Mouse (Mus musculus): ENCODE results near the gene Cacnb1. TPM values are rescaled to one million over a fixed set of nuclear protein-coding genes. Genes with fewer than 3 reads are reported as not detected.

Gene Cacnb1
- polyA plus RNA-seq, 1 experiment from 2014 or later, result 13.2 TPM

- H3K4me1 ChIP-seq (replicated peaks), result peaks cover 20% of the 10 kb centered on the region
- no peaks in the 10 kb centered on the region for H3K9me3 ChIP-seq
- no peak overlapping the region for H3K27ac ChIP-seq
- no peak for ATAC-seq (ENCODE audit: insufficient number of reproducible peaks, insufficient read depth, low FRiP score, low TSS enrichment, low read depth)
- no peak overlapping the region for H3K9ac ChIP-seq (replicated peaks)
- no peak overlapping the region for H3K4me3 ChIP-seq (replicated peaks)
- peaks cover 41% of the 10 kb centered on the region for H3K27me3 ChIP-seq
- no peak overlapping the region for H3K4me2 ChIP-seq
- 64% methylated on average over 14 of the region's 14 CpGs for WGBS
- no peaks in the 10 kb centered on the region for H3K36me3 ChIP-seq
These were observed 15.0 kb upstream of the Cacnb1 start for GRCm38 (mm10) chr11:98037871-98038270.

DNA sequence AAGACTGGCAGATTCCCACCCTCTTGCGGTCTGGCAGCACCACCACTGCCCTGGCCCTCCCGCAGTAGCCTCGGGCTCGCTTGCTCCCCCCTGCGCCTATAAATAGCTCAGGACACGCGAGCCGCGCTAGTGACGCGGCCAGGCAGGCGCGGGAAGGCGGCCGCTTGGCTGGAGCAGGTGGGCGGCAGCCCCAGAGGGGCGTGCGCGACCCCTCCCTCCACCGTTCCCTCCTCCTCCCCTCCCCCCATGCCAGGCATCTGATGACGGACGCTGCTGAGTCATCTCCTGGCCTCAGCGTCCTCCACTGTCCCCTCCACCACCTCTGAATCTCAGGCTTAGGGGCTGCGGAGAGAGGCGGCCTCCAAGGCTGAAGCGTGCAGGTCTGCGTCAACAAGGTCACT is 13.1 kb upstream of the Cacnb1 start:
- H3K27ac ChIP-seq, result no peak overlapping the region
- peaks cover 41% of the 10 kb centered on the region for H3K27me3 ChIP-seq
- WGBS, result under 1% methylated on average over 27 of the region's 27 CpGs
- H3K4me3 ChIP-seq (replicated peaks), result peak overlapping the region; percentile 35
- H3K36me3 ChIP-seq, result peaks cover 4% of the 10 kb centered on the region
- no peak for ATAC-seq (ENCODE audit: insufficient number of reproducible peaks, insufficient read depth, low FRiP score, low TSS enrichment, low read depth)
- peaks cover 20% of the 10 kb centered on the region for H3K4me1 ChIP-seq (replicated peaks)
- peak overlapping the region; percentile 74 for H3K4me2 ChIP-seq
- peak overlapping the region; percentile 46 for H3K9ac ChIP-seq (replicated peaks)
- H3K9me3 ChIP-seq, result no peaks in the 10 kb centered on the region

DNA sequence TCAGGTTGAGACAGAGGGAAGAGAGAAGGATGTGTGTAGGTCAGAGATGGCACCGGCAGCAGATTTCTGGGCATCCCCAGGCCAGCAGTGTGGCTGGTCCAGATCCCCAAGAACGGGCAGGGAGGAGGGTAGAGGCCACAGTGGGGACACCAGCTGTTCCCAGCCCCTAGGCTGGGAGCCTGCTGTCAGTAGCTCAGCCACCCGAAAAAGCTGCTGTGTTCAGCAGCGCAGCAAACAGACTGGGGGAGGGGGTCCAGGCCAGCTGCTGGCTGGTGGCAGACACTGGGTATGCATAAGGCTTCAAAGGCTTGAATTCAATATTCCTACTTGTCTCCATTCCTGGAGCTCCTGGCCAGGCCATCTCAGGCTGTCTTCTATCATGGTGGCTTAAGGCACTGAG is 12.0 kb upstream of the Cacnb1 start:
- Histone ChIP-seq H3K27ac (no peak overlapping the region), H3K9ac (replicated peaks) (no peak overlapping the region), H3K4me1 (replicated peaks) (peaks cover 20% of the 10 kb centered on the region), H3K9me3 (no peaks in the 10 kb centered on the region), H3K27me3 (peaks cover 41% of the 10 kb centered on the region), H3K4me3 (replicated peaks) (no peak overlapping the region; the same call in 1 of the 2 replicates), H3K36me3 (peaks cover 15% of the 10 kb centered on the region), H3K4me2 (no peak overlapping the region)
- 24% methylated on average over 4 of the region's 4 CpGs for WGBS
- ATAC-seq (ENCODE audit: insufficient number of reproducible peaks, insufficient read depth, low FRiP score, low TSS enrichment, low read depth), result peak; percentile 40; the same call in 1 of the 2 replicates

GRCm38 (mm10) chr11:98034061-98034460 is 11.2 kb upstream of the Cacnb1 start:
- H3K9me3 ChIP-seq, result no peaks in the 10 kb centered on the region
- no peak for ATAC-seq (ENCODE audit: insufficient number of reproducible peaks, insufficient read depth, low FRiP score, low TSS enrichment, low read depth)
- H3K4me1 ChIP-seq (replicated peaks), result peaks cover 20% of the 10 kb centered on the region
- H3K9ac ChIP-seq (replicated peaks), result no peak overlapping the region
- H3K4me3 ChIP-seq (replicated peaks), result no peak overlapping the region
- no peak overlapping the region for H3K27ac ChIP-seq
- no peak overlapping the region for H3K4me2 ChIP-seq
- WGBS, result 89% methylated on average over 5 of the region's 5 CpGs
- H3K36me3 ChIP-seq, result peaks cover 23% of the 10 kb centered on the region
- peaks cover 41% of the 10 kb centered on the region for H3K27me3 ChIP-seq

DNA sequence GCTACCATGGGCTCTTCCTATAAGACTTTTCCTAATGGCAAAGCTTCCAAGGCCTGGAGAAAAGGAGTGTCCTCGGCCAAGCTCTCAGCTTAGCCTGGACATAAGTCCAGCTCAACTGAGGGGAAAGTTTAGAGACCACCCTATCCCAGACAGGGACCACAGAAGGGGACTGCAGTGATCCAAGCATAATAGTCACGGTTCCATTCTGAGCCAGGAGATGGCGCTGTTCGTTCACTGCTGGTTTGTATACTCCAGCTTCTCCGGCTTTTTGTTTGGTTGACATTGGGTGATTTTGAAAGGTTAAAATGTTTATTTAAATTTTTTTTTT is 8.6 kb upstream of the Cacnb1 start:
- no peak overlapping the region for H3K4me3 ChIP-seq (replicated peaks)
- H3K9ac ChIP-seq (replicated peaks), result no peak overlapping the region
- no peak overlapping the region for H3K27ac ChIP-seq
- no peaks in the 10 kb centered on the region for H3K9me3 ChIP-seq
- peaks cover 22% of the 10 kb centered on the region for H3K27me3 ChIP-seq
- H3K4me2 ChIP-seq, result no peak overlapping the region
- peaks cover 34% of the 10 kb centered on the region for H3K36me3 ChIP-seq
- no peak for ATAC-seq (ENCODE audit: insufficient number of reproducible peaks, insufficient read depth, low FRiP score, low TSS enrichment, low read depth)
- 10% methylated on average over 5 of the region's 5 CpGs for WGBS
- H3K4me1 ChIP-seq (replicated peaks), result peaks cover 26% of the 10 kb centered on the region

GRCm38 (mm10) chr11:98030701-98031442 is 8.0 kb upstream of the Cacnb1 start:
- peaks cover 16% of the 10 kb centered on the region for H3K27me3 ChIP-seq
- no peaks in the 10 kb centered on the region for H3K9me3 ChIP-seq
- no peak for ATAC-seq (ENCODE audit: insufficient number of reproducible peaks, insufficient read depth, low FRiP score, low TSS enrichment, low read depth)
- no peak overlapping the region for H3K4me3 ChIP-seq (replicated peaks)
- no peak overlapping the region for H3K27ac ChIP-seq
- H3K9ac ChIP-seq (replicated peaks), result no peak overlapping the region
- H3K4me1 ChIP-seq (replicated peaks), result peaks cover 25% of the 10 kb centered on the region
- peaks cover 34% of the 10 kb centered on the region for H3K36me3 ChIP-seq
- H3K4me2 ChIP-seq, result no peak overlapping the region
- 52% methylated on average over 5 of the region's 5 CpGs for WGBS

DNA sequence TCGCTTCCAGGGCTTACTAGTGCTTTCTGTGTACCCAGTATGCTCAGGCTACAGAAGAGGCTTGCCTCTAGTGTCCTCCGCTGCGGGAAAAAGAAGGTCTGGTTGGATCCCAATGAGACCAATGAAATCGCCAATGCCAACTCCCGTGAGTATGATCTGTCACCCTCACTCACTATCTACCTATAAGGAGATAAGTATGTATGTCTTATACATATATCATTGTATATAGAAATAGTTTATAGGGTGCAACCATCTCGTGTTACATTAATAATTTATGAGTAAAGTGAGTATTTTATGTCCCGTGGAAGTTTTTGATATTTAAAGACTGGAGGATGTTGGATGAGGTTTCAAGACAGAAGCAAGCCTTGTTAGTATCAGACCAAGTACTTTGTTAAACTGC is 5.0 kb upstream of the Cacnb1 start:
- Histone ChIP-seq H3K9me3 (no peaks in the 10 kb centered on the region), H3K4me1 (replicated peaks) (peaks cover 16% of the 10 kb centered on the region), H3K27ac (no peak overlapping the region), H3K27me3 (no peaks in the 10 kb centered on the region), H3K36me3 (peaks cover 34% of the 10 kb centered on the region), H3K4me2 (peak overlapping the region; percentile 82), H3K4me3 (replicated peaks) (peak overlapping the region; percentile 99), H3K9ac (replicated peaks) (peak overlapping the region; percentile 99)
- 18% methylated on average over 7 of the region's 7 CpGs for WGBS
- no peak for ATAC-seq (ENCODE audit: insufficient number of reproducible peaks, insufficient read depth, low FRiP score, low TSS enrichment, low read depth)

DNA sequence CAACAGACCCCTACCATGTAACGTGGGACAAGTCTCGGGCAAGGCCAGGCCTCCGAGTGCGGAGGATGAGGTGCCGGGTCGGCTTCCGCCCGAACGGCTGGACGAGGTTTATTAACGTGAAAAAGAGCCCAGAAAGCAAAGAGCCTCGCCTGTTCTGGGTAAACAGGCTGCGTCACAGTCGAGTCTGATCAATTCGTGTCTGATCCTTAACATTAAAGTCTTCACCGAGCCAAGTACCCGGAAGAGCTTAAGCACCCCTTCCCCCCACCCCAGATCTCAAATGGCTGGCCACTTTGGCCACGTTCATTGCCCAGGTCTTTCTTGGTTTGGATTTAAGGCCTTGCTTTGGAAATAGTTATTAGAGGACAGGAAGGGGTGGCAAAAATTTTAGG is 4.5 kb upstream of the Cacnb1 start:
- Histone ChIP-seq H3K9ac (replicated peaks) (peak overlapping the region; percentile 99), H3K36me3 (peaks cover 34% of the 10 kb centered on the region), H3K4me2 (peak overlapping the region; percentile 82), H3K9me3 (no peaks in the 10 kb centered on the region), H3K4me1 (replicated peaks) (peaks cover 16% of the 10 kb centered on the region), H3K4me3 (replicated peaks) (peak overlapping the region; percentile 99), H3K27ac (peak overlapping the region; percentile 91), H3K27me3 (no peaks in the 10 kb centered on the region)
- no peak for ATAC-seq (ENCODE audit: insufficient number of reproducible peaks, insufficient read depth, low FRiP score, low TSS enrichment, low read depth)
- 0% methylated on average over 18 of the region's 18 CpGs for WGBS

- peak; percentile 63; the same call in 1 of the 2 replicates for ATAC-seq (ENCODE audit: insufficient number of reproducible peaks, insufficient read depth, low FRiP score, low TSS enrichment, low read depth)
- Histone ChIP-seq H3K9ac (replicated peaks) (peak within 1 kb of the TSS; percentile 99), H3K27me3 (no peaks in the 10 kb centered on the region), H3K4me1 (replicated peaks) (peaks cover 18% of the 10 kb centered on the region), H3K9me3 (no peaks in the 10 kb centered on the region), H3K4me3 (replicated peaks) (peak within 1 kb of the TSS; percentile 99), H3K4me2 (peak within 1 kb of the TSS; percentile 82), H3K36me3 (peaks cover 34% of the 10 kb centered on the region), H3K27ac (peak within 1 kb of the TSS; percentile 91)
- WGBS, result under 1% methylated on average over 69 of the region's 69 CpGs
These were observed 3.9 kb upstream of the Cacnb1 start, which contains the start of gene Rpl19 for GRCm38 (mm10) chr11:98026570-98027296. Gene Rpl19 (plus strand): TSS chr11:98026710.

DNA sequence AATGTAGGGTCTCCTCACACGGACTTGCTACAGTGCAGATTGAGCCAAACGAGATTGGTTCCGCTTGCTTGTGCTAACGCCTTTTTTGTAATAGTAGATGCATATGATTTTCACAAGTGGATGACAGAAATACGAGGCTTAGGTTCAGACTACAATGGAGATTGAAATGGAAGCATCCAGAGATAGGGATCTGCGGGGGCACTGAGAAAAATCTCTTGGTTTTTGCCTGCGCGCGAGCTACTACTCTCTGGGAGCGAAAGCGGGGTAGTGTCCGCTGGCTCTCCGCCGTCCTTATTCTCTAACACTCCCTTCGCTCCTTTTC is 3.4 kb upstream of the Cacnb1 start:
- ATAC-seq (ENCODE audit: insufficient number of reproducible peaks, insufficient read depth, low FRiP score, low TSS enrichment, low read depth), result no peak

GRCm38 (mm10) chr11:98024516-98024915 is 1.7 kb upstream of the Cacnb1 start:
- peaks cover 15% of the 10 kb centered on the region for H3K36me3 ChIP-seq
- WGBS, result 90% methylated on average over 3 of the region's 3 CpGs
- no peak for ATAC-seq (ENCODE audit: insufficient number of reproducible peaks, insufficient read depth, low FRiP score, low TSS enrichment, low read depth)
- H3K9ac ChIP-seq (replicated peaks), result no peak overlapping the region
- H3K27me3 ChIP-seq, result no peaks in the 10 kb centered on the region
- no peaks in the 10 kb centered on the region for H3K9me3 ChIP-seq
- peaks cover 40% of the 10 kb centered on the region for H3K4me1 ChIP-seq (replicated peaks)
- no peak overlapping the region for H3K4me2 ChIP-seq
- no peak overlapping the region for H3K4me3 ChIP-seq (replicated peaks)
- H3K27ac ChIP-seq, result no peak overlapping the region

More for the DNA sequence above, 3.4 kb upstream of the Cacnb1 start:
- peaks cover 23% of the 10 kb centered on the region for H3K4me1 ChIP-seq (replicated peaks)
- 6% methylated on average over 15 of the region's 15 CpGs for WGBS
- H3K27me3 ChIP-seq, result no peaks in the 10 kb centered on the region
- H3K27ac ChIP-seq, result peak overlapping the region; percentile 91
- no peaks in the 10 kb centered on the region for H3K9me3 ChIP-seq
- H3K4me3 ChIP-seq (replicated peaks), result peak overlapping the region; percentile 99
- peak overlapping the region; percentile 99 for H3K9ac ChIP-seq (replicated peaks)
- H3K4me2 ChIP-seq, result peak overlapping the region; percentile 82
- H3K36me3 ChIP-seq, result peaks cover 32% of the 10 kb centered on the region
